Mouse (Mus musculus) adrenal gland, adult 8-10 months (tissue): ENCODE data around the gene Adm2. TPM values are rescaled to one million over a fixed set of nuclear protein-coding genes. Genes with fewer than 3 reads are reported as not detected.

Experiments used
- DNase-seq: peaks from one replicate; pipeline ENCODE4 v3.0.0; 2022
- total RNA-seq, 4 experiments: library from RNA; stranded (reverse); gene quantifications; 2 replicates each; pipeline ENCODE4 v1.2.4; 2022

The Adm2 gene
- total RNA-seq, 4 experiments from 2014 or later: not detected

DNA sequence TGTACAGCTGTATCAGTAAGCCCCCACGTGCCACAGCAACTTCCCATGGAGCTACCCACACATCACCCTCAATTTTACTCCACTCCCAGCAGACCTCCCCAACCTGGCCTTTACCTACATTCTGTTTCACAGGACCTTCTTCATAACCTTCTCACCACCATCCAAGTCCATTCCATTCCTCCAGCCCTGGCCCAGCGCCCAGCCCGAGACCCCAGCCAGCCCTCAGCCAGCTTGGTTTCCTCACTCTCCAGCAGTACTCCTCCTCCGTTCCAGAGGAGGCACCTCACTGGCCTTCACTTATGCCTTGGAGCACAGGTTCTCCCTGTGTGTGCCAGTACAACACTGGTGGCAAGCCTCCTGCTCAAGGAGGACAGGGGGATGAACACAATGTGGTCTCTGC lies 9.2 kb upstream of the Adm2 start:
- DNase-seq: no peak

DNA sequence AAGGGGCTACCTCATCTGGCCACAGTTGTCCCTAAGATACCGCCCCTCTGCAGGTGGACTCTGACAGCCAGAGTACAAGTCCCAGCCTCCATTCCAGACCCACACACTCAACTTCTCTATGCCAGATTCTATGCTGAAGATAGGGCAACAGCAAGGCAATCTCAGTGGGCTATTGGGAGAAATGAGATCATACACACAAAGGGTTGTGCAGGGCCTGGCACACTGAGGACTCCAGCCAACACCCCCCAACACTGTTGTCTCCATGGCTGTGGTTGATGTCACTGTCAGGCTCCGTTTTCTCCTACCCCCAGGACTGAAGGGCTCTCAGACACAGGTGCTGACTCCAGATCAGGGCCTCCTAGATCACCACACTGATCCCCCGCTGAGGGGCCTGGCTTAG lies 8.4 kb upstream of the Adm2 start:
- DNase-seq: no peak

GRCm38 (mm10) chr15:89314511-89315189 lies 7.9 kb upstream of the Adm2 start:
- DNase-seq: peak; percentile 19

GRCm38 (mm10) chr15:89315190-89315731 lies 7.3 kb upstream of the Adm2 start, which contains the start of gene Sbf1:
TSS of gene Sbf1 (minus strand) at chr15:89315311.
- DNase-seq: peak; percentile 98

DNA sequence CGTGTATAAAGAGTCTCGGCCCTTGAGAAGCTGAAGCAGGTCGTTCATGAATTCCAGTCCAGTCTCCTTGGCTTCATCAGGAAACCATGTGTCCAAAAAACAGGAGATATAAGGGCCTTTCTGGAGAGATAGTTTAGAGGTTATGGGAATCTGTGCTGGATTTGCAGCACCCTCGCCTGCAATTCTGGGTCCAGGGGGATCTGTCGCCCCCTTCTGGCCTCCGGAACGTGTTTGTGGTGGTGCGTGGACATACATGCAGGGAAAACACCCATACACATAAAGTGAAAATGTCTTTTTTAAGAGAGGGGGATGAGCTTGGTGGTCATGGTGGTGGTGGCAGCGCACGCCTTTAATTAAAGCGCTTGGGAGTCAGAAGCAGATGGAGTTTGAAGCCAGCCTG lies 6.4 kb upstream of the Adm2 start:
- DNase-seq: no peak

DNA sequence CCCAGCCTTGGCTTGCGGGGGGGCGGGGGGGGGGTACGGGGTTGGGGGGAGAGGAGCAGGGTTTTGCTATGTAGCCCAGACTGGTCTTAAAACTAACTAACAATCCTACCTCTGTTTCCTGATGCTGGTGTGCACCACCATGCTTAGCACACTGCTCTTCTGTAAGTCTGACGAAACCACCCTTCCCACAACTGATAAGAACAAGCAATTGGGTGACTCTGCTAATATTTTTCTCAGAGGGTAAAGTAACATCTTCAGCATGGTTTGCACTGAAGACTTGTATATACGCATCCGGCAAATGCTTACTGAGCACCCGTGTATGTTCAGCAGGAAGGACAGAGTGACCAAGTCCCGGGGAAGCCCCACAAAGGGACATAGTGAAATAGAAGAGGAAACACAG lies 1.3 kb upstream of the Adm2 start:
- DNase-seq: no peak

GRCm38 (mm10) chr15:89323656-89324055 lies 1.1 kb downstream of the Adm2 start:
- DNase-seq: no peak

GRCm38 (mm10) chr15:89326441-89326840 lies 3.9 kb downstream of the Adm2 start:
- DNase-seq: no peak

DNA sequence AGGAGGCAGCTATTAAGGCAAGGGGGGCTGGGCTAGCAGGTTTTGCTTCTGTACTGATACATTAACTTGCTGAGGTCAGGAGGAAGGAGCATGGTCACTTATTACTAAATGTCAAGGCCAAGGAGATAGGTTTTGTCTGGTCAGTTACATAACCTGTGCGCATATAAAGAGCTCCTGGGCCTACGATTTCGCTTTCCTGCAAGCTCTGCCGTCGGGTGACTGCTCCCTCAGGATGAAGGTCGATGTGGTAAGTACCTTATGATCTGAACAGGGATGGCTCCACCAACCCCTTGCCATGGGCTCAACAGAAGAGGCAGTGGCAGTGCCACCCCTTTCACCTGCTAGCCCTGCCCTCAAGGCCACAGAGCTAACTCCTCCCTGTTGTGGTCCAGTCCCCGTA lies 11.8 kb downstream of the Adm2 start, which contains the start of gene Miox:
TSS of gene Miox (plus strand) at position 128 of the 400 bp plus-strand sequence.
- DNase-seq: no peak

DNA sequence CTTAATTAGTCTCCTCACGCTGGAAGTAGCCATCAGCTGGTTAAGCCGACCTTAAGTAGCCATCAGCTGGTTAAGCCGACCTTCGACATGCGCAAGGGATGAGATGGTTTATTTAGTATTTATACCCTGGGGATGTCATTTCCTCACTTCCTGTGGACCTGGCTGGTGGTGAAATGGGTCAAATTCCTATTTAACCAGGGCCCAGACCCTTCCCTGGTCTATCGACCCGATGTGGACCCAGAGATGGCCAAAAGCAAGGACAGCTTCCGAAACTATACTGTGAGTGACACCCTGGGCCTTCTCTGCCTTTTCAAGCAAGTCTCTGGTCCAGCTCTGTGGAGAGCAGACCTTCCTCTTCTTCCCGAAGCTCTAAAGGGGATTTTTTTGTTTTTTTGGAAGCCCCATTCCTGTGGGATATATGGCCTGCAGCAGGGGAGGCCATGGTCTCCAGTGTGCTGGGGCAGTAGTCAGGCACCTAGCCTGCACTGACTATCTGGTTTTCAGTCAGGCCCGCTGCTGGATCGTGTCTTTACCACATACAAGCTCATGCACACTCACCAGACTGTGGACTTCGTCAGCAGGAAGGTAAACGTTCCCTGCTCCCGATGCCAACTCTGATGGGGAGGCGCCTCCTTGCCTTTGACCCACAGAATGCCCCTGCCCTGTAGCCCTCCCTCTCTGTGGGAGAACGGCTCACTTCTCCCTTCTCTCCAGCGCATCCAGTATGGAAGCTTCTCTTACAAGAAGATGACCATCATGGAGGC lies 12.4 kb downstream of the Adm2 start:
- DNase-seq: no peak

GRCm38 (mm10) chr15:89336422-89336821 lies 13.9 kb downstream of the Adm2 start:
- DNase-seq: no peak

- no peak for DNase-seq
These were observed 17.2 kb downstream of the Adm2 start for GRCm38 (mm10) chr15:89339696-89340095.

DNA sequence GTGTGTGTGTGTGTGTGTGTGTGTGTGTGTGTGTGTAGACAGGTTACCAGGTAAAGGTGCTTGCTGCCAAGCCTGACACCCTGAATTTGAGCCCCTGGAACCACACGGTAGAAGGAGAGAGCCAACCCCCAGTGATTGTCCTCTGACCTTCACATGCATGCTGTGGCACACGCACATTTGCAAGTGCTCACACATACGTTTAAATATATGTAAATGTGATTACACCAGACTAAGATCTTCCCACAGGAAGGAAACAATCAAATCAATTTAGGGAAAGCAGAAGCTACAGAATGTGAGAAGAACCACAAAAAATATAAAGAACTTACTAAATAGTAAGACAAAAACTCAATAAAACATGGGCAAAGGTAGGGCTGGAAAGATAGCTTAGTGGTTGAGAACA lies 17.6 kb downstream of the Adm2 start:
- no peak for DNase-seq

GRCm38 (mm10) chr15:89341678-89342077 lies 19.2 kb downstream of the Adm2 start:
- DNase-seq: no peak

DNA sequence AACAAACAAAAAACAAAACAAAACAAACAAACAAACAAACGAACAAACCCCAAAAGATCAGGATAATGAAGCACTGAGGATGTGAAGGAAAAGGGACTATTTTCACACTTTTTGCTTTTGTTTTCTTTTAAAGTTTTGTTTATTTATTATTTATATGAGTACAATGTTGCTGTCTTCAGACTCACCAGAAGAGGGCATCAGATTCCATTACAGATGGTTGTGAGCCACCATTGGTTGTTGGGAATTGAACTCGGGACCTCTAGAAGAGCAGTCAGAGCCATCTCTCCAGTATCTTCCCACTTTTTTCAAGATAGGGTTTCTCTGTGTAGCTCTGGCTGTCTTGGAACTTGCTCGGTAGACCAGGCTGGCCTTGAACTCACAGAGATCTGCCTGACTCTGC lies 20.8 kb downstream of the Adm2 start:
- DNase-seq: no peak

DNA sequence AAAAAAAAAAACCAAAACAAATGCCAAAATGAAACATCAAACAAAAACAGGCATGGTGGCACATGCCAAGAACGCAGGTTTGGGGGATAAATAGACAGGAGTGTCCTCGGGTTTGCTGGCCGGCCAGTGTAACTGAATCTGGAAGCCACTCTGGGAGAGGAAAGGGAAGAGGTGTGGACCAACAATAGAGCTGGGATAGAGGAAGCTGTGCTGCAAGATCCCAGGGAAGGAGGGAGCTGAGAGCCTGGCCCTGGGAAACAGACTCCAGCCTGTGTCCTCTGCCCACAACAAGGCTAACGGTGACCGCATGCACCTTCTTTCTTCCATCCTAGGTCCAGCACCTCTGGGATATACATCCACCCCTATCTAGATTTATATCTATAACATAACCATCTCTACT lies 27.9 kb downstream of the Adm2 start:
- DNase-seq: no peak

GRCm38 (mm10) chr15:89351302-89351701 lies 28.8 kb downstream of the Adm2 start:
- no peak for DNase-seq

GRCm38 (mm10) chr15:89352054-89352453 lies 29.5 kb downstream of the Adm2 start:
- no peak for DNase-seq

DNA sequence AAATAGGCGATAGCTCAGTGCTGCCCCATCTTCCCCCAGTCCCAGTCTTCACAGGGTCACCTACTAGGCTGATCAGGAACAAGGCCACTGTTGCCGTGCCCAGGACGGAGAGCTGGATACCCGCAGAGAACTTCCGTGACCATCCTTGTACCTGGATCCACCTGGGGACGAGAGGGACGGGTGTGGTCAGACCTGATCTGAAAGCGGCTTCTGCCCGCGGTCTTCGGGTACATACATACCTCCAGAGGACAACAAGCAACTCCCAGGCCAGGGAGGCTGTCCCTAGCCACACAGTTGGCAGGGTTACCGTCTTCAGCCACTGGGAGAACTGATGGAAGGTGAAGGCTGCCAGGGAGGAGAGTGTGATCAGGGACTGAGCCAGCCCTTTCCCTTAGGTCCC lies 30.3 kb downstream of the Adm2 start:
- no peak for DNase-seq

- DNase-seq: no peak
These were observed 31.3 kb downstream of the Adm2 start for GRCm38 (mm10) chr15:89353837-89354236.

GRCm38 (mm10) chr15:89354455-89354854 lies 31.9 kb downstream of the Adm2 start:
- no peak for DNase-seq

- DNase-seq: peak; percentile 94
These were observed 33.0 kb downstream of the Adm2 start, which contains the start of the genes Lmf2 and Ncaph2 for GRCm38 (mm10) chr15:89355241-89356187. TSS of gene Lmf2 (minus strand) at chr15:89355659. TSS of gene Ncaph2 (plus strand) at chr15:89355719.
